Mouse (Mus musculus) R1 (cell line): ENCODE results near the gene Alyref.
"Not testable (repeated sequence)": the region's sequence is repeated elsewhere in the genome, so short reads cannot be mapped to it uniquely, and the experiment has no call there.

Experiments
- DNase-seq: peaks from one replicate; pipeline ENCODE4 v3.0.0-alpha.2; 2018; ENCODE audit warnings: low read depth, low spot score

Alyref gene

GRCm38 (mm10) chr11:120574278-120574600 lies 23.9 kb downstream of the Alyref start:
- DNase-seq, result no peak

- no peak for DNase-seq
Measured at GRCm38 (mm10) chr11:120573585-120574277, 24.4 kb downstream of the Alyref start.

GRCm38 (mm10) chr11:120572752-120573584 lies 25.2 kb downstream of the Alyref start, which contains the start of gene P4hb:
Gene P4hb, minus strand, starts transcription at chr11:120573253.
- peak; percentile 99 for DNase-seq

GRCm38 (mm10) chr11:120572417-120572751 lies 25.8 kb downstream of the Alyref start:
- peak; percentile 18 for DNase-seq

GRCm38 (mm10) chr11:120571754-120572416 lies 26.3 kb downstream of the Alyref start:
- DNase-seq, result no peak

- DNase-seq, result peak; percentile 25
Measured at GRCm38 (mm10) chr11:120571122-120571521, 27.0 kb downstream of the Alyref start.

- DNase-seq, result no peak
Measured at GRCm38 (mm10) chr11:120568324-120568723, 29.8 kb downstream of the Alyref start.

- no peak for DNase-seq
Measured at GRCm38 (mm10) chr11:120565114-120565513, 33.1 kb downstream of the Alyref start.

GRCm38 (mm10) chr11:120562949-120563348 lies 35.2 kb downstream of the Alyref start:
- no peak for DNase-seq

GRCm38 (mm10) chr11:120560952-120561728 lies 37.0 kb downstream of the Alyref start:
- DNase-seq, result no peak

- not testable (repeated sequence) for DNase-seq
Measured at GRCm38 (mm10) chr11:120558843-120559242, 39.3 kb downstream of the Alyref start.

GRCm38 (mm10) chr11:120555260-120555659 lies 42.9 kb downstream of the Alyref start:
- DNase-seq, result no peak

GRCm38 (mm10) chr11:120554834-120555233 lies 43.3 kb downstream of the Alyref start:
- no peak for DNase-seq

GRCm38 (mm10) chr11:120552736-120553135 lies 45.4 kb downstream of the Alyref start:
- DNase-seq, result no peak

- no peak for DNase-seq
Measured at GRCm38 (mm10) chr11:120550810-120551440, 47.2 kb downstream of the Alyref start, which contains the start of gene Ppp1r27. Gene Ppp1r27, minus strand, starts transcription at chr11:120551132.

GRCm38 (mm10) chr11:120549986-120550809 lies 48.0 kb downstream of the Alyref start:
- DNase-seq, result no peak

GRCm38 (mm10) chr11:120549168-120549945 lies 48.8 kb downstream of the Alyref start, which contains the start of gene Mcrip1:
Gene Mcrip1, minus strand, starts transcription at chr11:120549727.
- DNase-seq, result peak; percentile 81

- DNase-seq, result no peak
Measured at GRCm38 (mm10) chr11:120548786-120549167, 49.4 kb downstream of the Alyref start.

GRCm38 (mm10) chr11:120548214-120548613 lies 50.0 kb downstream of the Alyref start:
- DNase-seq, result no peak
